8 mouse cellular contexts compared by ENCODE assay signal in genomic region chr14:27237522-27238187, GRCm38 (mm10).
A peak's percentile ranks its signal among the peaks of the same experiment; 100 is the strongest.
DNase-seq lines count a peak whose midpoint lies in the region; ATAC-seq lines count a peak whose summit lies in the region.

No protein-coding gene starts in this region.

- H3K27ac ChIP-seq in heart, embryonic 14.5 days (replicated peaks in 1 of 2; ENCODE audit: control insufficient read depth in 1 of 2, insufficient read depth in 1 of 2, low read depth in 2 of 2, low read length in 2 of 2), result peak overlapping the region; percentile 23 to 63; a peak in 3 of 4 replicates

- H3K4me2 ChIP-seq in heart, embryonic 14.5 days (ENCODE audit: low read length), result peak overlapping the region; percentile 60

- H3K27me3 ChIP-seq in heart, embryonic 14.5 days (ENCODE audit: control insufficient read depth, insufficient read depth, low read length), result no peaks in the 10 kb centered on the region

- no peaks in the 10 kb centered on the region for H3K9me3 ChIP-seq in heart, embryonic 14.5 days (ENCODE audit: control insufficient read depth, low read length)

- peak; percentile 57 to 79 for DNase-seq in adrenal gland, adult (ENCODE audit: inconsistent age in 2 of 2, low spot score in 1 of 2)
- no peak for DNase-seq in adrenal gland, adult 8-10 months
- peak; percentile 58 to 73 for DNase-seq in cerebellum, postnatal 10 days
- DNase-seq in kidney, postnatal 36 days, result peak; percentile 76 to 78
- DNase-seq in thymus, postnatal 0 days (ENCODE audit: low spot score), result peak; percentile 83
- no peak for DNase-seq in adipocyte (ENCODE audit: low spot score)

- peaks cover 22 to 23% of the 10 kb centered on the region in 2 experiments for H3K4me1 ChIP-seq in heart, embryonic 14.5 days (ENCODE audit: control insufficient read depth in 2 of 2, insufficient read depth in 2 of 2, low read length in 2 of 2)

- WGBS in heart, embryonic 14.5 days, result 26% methylated on average over 12 of the region's 12 CpGs

- no peaks in the 10 kb centered on the region for H3K36me3 ChIP-seq in heart, embryonic 14.5 days (ENCODE audit: control insufficient read depth, insufficient read depth, low read length)

- H3K4me3 ChIP-seq in heart, embryonic 14.5 days (ENCODE audit: control insufficient read depth in 1 of 2, insufficient read depth in 1 of 2, low read depth in 1 of 2, low read length in 2 of 2), result peak overlapping the region; percentile 22 to 28

- H3K9ac ChIP-seq in heart, embryonic 14.5 days (ENCODE audit: low read length), result peak overlapping the region; percentile 54

- peak; percentile 62; the same call in 1 of the 2 replicates for ATAC-seq in heart, embryonic 14.5 days (ENCODE audit: insufficient number of reproducible peaks, insufficient read depth, low FRiP score, low read depth)
- ATAC-seq in megakaryocyte, adult 5-6 weeks (ENCODE audit: poor library complexity, severe bottlenecking), result peak; percentile 92

Comparison
In these comparisons a context has a peak if more than half of its experiments do, and no peak if none do; other contexts are left out.
1. DNase-seq: peak in adrenal gland, adult (2 of 2), cerebellum, postnatal 10 days (2 of 2), kidney, postnatal 36 days (2 of 2) and thymus, postnatal 0 days (single experiment); none in adrenal gland, adult 8-10 months (single experiment) and adipocyte (single experiment).